Mouse (Mus musculus): ENCODE results near the gene Spem1.
"Not testable (repeated sequence)": the region's sequence is repeated elsewhere in the genome, so short reads cannot be mapped to it uniquely, and the experiment has no call there.

Gene Spem1

DNA sequence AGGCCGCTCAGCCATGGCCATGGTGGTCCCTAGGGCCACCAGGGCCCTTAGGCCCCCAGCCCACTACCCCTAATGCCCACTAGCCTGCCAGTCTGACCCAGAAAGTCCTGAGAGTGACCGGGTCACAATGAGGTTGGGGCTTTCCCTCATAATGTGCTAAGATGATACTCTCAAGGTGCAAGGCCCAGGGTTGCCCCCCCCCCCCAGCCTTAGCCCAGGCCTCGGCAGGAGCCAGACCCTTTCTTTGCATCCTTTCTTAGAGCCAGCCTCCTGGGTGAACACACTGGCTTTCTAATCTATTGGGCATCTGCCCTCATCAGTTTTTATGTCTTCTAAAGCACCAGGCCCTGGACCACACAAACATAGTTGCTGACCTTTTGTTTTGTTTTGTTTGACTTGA lies at the start of gene Spem1:
Gene Spem1, minus strand, starts transcription at position 101 of the 400 bp plus-strand sequence.
- DNase-seq, result no peak

DNA sequence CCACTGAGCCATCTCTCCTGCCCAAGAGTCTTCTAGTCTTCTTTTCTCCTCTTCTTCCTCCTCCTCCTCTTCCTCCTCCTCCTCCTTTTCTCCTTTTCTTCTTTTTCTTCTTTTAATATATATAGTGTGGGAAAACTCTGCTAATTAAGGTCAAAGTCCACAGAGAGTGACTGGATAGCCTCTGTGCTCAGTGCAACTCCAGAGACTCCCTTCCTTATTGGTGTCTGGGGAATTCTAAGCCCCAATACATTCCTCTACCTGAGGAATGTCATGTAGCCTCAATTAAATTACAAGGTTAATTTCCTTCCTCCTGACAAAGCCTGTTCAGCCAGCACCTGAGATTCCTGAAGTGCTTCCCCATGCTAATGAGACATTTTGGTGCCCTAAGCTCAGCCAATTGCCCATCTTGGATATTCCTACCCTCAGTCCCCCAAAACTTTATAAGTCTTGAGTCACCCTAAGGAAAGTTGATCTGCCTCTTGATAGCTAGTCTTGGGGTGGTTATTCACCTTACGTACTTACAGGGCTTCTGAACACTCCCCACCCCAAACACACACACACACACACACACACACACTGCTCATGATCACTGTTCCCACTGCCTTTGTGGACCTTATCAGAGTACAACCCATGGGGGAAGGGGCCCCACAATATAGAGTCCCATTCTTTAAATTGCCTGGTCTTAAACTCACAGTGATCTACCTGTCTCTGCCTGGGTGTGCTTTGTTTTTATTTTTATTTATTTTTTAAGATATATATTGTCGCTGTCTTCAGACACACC lies 48.5 kb upstream of the Spem1 start:
- no peak for DNase-seq

DNA sequence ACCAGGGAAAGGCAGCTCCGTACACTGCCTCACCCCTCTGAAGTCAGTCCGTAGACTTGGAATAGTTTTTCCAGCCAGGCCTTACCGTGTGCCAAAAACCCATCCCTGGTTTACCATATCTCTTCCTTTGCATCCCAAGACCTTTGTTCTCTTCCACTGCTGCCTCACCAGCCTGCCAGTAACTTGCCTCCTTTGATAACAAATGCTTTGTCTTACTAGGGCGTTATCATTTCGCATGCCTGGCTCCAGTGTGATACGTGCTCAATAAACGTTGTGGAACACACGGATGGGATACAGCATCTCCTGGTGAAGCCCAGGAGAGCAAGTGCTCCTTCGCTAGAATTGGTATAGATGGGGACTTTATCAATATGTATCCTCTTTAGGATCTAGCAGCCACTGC lies 45.4 kb upstream of the Spem1 start:
- peak; percentile 58 for DNase-seq

DNA sequence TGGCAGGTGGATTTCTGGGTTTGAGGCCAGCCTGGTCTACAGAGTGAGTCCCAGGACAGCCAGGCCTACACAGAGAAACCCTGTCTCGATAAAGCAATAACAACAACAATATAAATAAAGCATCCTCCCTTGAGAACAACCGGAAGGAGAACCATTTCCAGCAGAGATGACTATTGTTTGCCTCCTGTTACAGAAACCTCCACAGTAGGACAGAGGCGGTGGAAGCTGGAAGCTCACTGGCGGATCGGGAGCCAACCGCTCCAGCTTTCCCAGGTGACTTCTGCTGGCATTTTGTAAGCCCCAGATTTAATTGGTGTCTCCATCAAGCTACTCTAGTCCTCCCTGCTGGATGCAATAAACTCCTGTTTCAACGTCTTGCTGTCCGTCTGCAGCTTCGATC lies 43.6 kb upstream of the Spem1 start:
- no peak for DNase-seq

DNA sequence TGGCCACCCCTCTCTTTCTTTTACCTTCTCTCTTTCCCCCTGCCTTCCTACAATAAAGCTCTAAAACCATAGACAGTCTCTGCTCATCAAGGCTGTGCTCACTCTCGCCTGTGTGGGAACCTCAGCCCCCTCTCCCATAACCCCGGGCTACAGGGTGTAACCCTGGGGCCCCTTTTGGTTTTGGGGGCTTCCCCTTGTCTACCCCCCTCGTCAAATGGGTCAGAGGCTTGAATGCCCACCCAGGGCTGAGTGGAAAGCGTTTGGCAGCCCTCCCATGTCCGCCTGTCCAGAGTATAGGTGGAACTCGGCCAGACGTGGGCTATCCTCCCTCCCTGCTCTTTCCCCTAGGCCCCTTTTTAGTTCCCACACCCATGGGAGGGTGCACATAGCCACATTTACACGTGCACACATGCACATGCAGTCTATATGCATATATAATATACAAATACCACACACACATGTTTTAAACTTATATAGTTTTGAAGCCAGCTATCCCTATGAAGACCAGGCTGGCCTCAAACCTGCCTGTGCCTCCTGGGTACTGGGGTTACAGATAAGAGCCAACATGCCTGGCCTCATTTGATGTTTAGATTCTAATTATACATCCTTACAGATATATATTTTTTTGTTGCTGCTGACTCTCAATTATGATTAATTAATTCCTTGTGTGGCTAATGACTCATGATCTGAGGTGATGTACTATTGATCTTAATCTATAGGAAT lies 42.3 kb upstream of the Spem1 start:
- no peak for DNase-seq

DNA sequence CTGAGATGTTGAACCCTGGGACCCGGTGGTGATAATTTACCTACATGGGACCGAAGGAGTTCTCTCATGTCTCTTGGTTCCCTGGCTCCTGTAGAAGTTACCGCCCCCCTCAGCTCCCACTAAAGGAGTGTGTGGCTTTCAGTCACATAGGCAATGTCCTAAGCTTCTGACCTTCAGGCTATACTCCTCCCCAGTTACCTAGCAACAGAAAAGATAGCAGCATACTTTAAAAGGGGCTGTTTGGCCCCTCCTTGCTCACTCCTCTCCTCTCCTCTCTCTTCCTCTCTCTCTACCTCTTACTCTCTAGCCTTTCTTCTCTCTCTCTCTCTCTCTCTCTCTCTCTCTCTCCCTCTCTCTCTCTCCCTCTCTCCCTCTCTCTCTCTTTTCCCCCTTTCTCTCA lies 41.7 kb upstream of the Spem1 start:
- DNase-seq, result not testable (repeated sequence)

DNA sequence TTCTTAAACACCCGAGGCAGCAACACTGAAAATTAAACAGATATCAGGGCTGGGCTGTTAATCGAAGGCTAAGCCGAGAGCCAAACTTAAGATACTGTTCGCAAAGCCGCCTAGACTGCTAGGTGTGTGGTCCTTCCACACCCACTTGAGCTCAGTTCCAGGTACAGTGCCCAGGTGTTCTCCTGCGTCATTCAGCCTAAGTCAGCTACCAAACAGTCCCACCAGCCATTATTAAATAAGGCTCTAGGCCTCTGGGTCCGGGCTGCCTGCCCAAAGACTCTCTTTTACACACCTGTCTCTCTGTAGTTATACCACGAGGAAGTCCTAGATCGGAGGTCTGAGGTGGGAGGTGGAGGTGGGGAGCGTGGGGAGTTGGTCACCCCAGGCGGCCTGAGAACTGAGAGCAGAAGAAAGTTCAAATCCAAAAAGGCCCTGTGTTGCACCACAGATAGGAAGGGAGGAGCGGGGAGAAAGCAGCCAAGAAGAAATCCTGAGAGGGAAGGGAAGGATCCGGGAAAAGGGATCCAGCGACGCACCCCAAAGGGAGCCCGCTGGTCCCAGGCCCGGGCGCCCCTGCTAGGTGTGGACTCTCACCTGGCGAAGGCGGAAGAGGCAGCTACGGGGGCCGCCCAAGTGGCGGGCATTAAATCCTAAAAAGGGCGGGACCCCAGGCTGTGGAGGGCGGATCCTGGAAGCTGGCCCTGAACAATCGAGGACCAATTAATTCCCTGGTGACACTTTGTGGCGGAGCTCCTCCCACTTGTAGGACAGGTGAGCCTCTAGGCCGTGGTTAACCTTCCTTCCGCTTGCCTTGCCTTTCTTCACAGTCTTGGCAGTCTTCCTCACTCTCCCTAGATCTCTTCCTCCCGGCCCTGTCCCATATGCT lies 36.4 kb upstream of the Spem1 start, which contains the start of gene Tnk1:
Gene Tnk1, minus strand, starts transcription at position 618 of the 886 bp plus-strand sequence.
- DNase-seq, result peak; percentile 85

DNA sequence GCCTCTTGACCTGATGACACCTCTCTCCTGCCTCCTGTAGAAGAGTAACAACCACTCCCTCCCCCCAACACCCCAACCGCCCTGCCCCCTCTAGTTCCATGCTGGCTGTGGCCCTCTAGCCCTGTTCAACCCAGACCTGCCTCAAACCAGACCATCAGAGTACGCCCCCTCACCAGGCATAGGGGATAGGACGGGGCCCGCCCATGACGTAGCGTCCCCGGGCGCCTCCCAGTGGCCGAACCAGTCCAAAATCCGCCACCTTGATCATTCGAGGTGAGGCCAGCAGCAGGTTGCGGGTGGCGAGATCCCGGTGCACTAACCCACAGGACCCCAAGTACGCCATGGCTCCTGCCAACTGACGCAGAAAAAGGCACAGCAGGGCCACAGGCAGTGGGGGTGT lies 33.4 kb upstream of the Spem1 start:
- DNase-seq, result peak; percentile 50

DNA sequence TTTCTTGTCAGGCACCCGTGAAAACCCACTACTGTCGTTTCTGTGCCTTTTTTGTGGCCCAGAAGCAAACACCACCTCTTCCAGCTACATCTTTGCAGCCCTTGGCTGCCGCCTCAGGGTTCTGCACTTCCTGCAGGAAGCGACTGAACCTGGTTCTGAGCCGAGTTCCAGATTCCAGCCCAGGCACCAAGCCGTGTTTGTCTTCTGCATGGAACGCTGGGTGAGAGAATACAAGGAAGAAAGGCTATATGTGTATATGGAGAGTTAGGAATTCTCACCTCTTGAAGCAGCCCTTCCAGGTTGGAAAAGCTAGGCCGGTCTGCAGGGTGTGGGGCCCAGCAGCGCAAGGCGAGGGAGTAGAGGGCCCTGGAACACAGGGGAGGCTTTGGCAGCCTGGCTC lies 32.7 kb upstream of the Spem1 start:
- no peak for DNase-seq

DNA sequence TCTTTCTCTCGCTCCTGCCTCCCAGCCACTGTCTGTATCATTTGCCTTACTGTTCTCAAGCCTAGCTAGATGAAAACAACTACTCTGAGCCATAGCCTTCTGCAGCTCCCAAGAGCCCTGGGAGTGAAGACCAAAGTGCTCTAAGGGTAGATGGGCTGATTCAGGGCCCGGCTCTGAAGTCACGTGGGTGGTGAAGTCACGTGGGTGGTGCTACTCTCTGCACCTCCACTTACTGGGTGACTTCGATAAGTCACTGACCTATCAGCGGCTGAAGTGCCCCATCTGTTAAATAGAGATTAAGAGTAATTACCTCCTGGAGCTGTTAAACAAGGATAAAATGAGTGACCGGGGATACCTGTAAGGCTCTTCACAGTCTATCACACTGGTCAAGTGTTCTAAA lies 32.0 kb upstream of the Spem1 start:
- DNase-seq, result no peak

DNA sequence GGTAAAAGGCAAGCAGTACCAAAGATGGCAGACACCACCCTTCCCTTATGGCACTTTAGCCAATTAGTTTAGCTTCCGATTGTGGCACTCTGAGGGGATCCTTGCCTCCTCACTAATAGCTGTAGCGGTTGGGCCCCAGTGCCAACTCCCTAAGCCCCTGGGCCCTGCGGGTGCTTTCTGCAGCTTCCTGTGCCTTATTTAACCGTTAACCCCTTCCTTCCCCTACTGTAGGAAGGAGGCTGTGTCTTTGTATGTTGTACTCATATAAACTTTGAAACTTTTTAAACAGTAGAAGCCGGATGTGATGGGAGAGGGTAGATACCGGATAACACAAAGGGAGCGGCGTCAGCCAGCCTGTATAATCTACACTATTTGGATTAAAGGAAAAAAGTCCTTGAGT lies 28.8 kb upstream of the Spem1 start:
- DNase-seq, result no peak

DNA sequence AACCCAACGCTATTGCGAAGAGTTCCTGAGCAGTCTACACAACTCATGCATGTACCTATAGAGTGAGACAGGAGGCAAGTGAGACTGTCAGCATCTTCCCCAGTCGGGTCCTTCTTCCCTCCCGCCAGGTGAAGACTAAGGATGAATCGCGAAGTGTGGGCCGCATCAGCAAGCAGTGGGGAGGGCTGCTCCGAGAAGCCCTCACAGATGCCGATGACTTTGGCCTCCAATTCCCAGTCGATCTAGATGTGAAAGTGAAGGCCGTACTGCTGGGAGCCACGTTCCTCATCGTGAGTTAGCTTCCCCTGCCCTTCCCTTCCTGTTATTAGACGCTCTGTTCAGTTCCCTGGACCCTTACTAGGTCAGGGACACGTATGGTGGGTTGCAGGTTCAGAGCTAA lies 27.9 kb upstream of the Spem1 start:
- no peak for DNase-seq

DNA sequence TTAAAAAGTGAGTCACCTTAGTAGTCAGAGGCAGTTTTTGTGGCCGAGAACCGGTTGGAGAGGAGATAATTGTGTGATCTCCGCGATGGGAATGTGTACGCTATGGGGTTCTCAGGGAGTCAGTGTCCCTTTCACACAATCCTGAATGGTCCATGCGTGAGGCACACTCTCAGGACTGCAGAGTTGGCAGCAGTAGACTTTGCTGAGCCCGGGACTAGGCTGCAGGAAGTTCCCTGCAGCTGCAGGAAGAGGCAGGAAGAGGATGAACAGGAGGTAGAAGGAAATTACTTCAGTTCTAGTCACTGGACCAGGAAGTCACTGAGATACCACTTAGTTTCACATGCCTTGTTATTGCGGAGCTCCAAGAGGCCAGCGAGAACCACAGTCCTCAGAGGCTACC lies 27.1 kb upstream of the Spem1 start:
- DNase-seq, result peak; percentile 19

DNA sequence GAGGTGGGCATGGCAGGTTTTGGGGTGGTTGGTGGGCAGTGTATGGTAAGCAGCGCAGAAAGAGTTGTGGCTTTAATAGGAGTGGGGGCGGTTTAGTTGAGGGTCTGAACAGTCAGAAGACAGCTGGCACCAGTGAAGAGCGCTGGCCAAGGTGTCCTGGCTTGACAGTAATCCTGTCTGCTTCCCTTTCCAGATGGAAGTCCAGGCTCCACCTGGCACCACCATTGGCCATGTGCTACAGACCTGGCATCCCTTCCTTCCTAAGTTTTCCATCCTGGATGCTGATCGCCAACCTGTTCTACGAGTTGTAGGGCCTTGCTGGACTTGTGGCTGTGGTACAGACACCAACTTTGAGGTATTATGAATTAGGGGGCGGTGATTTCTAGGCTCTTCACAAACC lies 26.0 kb upstream of the Spem1 start:
- no peak for DNase-seq

DNA sequence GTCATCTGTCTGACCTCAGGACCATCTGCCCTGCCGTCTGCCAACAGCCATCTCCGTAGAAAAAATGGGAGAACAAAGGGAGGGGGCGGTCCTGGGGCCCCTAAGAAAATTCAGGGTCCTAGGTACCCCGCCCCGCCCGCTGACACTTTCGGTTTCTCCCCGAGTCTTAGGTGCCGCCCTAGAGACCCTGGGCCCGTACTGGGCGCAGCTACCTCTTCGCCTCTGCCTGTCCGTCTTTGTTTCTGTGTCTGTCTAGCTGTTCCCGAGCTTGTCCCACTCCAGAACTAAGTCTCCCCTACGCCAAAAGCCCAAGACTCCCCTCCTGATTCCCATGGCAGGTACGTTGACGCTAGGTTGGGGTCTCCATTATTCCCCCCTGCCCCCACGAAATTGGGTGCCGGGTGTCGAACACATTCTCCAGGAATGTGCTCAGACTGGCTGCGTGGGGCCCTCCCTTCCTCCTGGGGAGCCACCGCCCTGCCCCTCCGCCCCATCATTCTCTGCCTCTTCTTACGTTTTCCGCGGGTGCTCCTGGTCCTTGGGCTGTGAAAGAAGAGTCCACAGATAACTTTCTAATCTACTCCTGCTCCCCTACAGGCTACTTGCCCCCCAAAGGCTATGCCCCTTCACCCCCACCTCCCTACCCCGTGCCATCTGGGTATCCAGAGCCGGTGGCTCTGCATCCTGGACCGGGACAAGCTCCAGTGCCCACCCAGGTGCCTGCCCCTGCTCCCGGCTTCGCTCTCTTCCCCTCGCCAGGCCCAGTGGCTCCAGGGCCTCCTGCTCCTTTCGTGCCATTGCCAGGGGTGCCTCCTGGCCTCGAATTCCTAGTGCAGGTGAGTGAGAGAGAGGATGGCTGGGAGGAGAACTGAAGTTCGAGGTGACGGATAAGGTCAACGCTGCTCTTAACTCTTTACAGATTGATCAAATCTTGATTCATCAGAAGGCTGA lies 25.0 kb upstream of the Spem1 start:
- DNase-seq, result peak; percentile 56

DNA sequence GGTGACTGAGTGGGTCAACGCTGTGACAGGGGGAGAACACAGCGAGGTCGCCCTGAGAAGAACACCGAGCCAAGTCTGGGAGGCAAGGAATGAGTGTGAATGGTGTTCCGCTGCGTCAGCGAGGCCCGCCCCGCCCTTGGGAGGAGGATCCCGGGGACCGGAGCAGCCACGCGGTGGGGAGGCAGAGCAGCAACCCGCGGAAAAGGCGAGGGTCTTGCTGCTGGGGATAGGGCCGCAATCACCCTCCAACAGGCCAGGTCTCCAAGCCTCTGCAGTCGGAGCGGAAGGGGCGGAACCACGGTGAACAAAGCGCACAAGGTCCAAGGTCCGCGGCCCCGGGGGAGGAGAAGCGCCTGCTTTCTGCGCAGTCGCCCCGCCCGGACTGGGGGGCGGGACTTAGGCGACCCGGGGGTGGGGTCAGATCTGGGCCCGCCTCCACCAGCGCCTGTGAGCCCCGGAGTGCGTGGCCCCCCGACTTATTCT lies 24.3 kb upstream of the Spem1 start, which contains the start of gene Plscr3:
Gene Plscr3, plus strand, starts transcription at position 179 of the 483 bp plus-strand sequence.
- peak; percentile 94 for DNase-seq

DNA sequence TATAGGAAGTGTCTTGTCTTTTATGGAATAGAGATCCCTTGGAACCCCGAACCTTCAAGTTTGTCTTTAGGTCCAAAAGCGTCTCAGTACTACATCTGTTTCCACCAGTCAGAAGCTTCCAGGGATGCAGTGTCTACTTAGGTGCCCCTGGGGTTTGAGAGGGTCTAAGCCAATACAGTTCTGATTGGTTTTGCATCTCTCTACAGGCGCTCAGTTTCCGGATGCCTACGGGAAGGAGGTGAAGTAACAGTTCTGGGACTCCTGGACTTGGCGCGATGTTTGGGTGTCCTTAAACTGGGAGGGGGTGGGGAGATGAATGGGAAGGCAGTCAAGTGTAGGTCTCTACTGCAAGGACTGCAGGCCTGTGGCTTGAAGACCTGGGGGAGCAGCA lies 16.7 kb upstream of the Spem1 start:
- peak; percentile 26 for DNase-seq

DNA sequence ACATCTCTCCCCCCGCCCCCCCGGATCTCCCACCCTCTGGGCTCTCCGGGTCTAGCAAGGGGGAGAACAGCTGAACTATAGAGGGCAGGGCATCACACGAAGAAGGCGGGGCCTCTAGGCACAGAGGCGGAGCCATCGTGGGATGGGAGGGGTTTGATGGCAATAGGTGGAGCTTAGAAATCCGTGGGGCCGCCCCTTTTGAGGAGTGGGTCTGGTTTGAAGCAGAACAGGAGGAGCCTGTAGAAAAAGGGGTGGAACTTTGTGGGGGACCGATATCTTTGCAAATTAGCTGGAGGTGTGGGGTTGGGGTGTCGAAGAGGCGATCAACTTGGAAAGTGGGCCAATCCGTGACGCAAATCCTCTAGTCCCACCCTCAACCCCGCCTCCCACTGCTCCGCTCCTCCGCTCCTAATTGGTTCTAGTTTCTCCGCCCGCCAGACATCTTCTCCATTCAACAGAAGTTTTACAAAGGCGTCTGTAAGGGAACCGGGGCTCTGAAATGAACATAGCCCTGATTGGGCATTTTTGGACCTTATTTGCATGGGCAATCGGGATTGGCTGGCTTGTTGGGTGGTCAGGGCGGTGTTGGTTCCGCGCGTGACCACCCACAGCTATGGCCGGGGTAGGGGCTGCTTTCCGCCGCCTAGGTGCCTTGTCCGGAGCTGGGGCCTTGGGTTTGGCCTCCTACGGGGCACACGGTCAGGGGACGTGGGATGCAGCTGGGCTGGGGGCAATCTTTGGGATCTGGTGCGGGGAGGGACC lies 16.2 kb upstream of the Spem1 start, which contains the start of gene Tmem256:
Gene Tmem256, plus strand, starts transcription at position 563 of the 762 bp plus-strand sequence.
- DNase-seq, result peak; percentile 98

DNA sequence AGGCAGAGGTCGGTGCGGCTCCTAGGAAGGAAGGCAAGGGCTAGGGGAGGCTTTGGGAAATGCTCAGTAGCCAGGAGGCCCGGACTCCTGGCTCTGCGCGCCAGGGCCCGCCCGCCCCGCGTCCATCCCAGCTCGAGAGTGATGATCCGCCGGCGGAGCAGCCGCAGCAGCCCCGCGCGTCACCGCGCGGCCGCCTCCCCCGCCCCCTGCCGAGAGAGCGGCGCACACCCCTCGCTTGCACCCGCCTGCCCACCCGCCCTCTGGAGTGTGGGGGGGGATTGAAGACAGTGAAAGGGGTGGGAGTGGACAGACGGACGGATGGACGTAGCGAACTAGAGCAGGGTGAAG lies 15.6 kb upstream of the Spem1 start, which contains the start of gene Nlgn2:
Gene Nlgn2, minus strand, starts transcription at position 181 of the 348 bp plus-strand sequence.
- DNase-seq, result no peak

DNA sequence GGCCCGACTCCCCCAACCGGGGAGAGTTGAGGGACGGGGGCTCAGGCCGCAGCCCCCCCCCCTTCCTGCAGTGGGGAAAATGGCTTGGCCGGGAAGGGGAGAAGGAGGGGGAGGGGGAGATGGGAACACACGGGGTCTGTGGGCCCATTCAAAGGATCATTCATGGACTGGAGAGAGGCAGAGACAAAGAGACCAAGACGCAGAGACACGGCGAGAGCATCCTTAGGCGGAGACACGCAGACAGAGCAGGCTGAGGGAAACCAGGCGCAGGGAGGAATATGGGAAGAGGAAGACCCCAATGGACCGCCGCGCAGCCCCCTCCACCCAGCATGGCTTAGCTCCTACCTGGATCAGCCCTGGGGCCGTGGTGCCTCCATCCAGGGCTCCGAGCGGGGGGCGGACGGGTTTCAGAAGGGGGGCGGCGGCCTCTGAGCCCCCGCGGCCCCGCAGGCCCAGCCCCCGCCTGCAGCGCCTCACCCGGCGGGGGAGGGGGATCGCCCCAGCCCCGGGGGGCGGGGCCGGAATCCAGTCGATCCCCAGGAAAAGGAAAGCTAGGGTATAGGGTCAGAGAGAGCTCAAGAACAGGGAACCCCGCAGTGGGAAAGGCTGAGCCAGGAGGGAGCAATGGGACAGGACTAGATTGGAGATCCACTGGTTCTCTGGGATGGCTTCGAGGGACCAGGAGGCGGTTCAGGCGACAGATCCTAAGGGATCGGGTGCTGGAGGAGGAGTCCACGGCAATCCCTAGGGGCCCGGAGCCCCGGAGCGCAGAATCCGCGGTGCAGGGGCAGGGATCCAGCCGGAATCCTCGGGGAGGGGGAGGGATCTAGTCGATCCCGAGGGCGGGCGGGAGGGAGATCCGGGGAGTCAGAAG lies 15.0 kb upstream of the Spem1 start:
- DNase-seq, result no peak
